Mouse (Mus musculus) liver, postnatal 0 days (tissue): ENCODE data around the gene Cfap70.

Source experiments
- CTCF ChIP-seq: sonication (generic); IDR thresholded peaks from 2 replicates; pipeline ENCODE4 v1.5.1; 2016; ENCODE audit warnings: antibody characterized with exemption, low read depth
- EP300 ChIP-seq: IDR thresholded peaks from 2 replicates; pipeline ENCODE4 v1.6.1; 2016; ENCODE audit warnings: antibody characterized with exemption, low read depth, mild to moderate bottlenecking

GRCm38 (mm10) chr14:20347991-20348541, 104.0 kb downstream of the Cfap70 start, which contains the start of the genes Ecd and Fam149b:
- TF ChIP-seq CTCF (peak; percentile 77), EP300 (no peak)
